Mouse (Mus musculus): ENCODE data around the gene Unc45b.

GRCm38 (mm10) chr11:82899720-82900119, 10.6 kb upstream of the Unc45b start:
- no peak for TF ChIP-seq CTCF (IDR thresholded peaks at IDR 0.05; ENCODE audit: extremely low read depth, insufficient read length, insufficient replicate concordance, low read depth, low read length)
- no peak for TF ChIP-seq POLR2A (IDR thresholded peaks at IDR 0.05; ENCODE audit: low read depth, low read length)

Measured in small intestine, adult 2 months (tissue).